Mouse (Mus musculus) thymus, adult 18-20 months (tissue): Measurements from ENCODE around the gene Fam234a.
A peak's percentile ranks its signal among the peaks of the same experiment; 100 is the strongest.
"Not testable (repeated sequence)": the region's sequence is repeated elsewhere in the genome, so short reads cannot be mapped to it uniquely, and the experiment has no call there.

Experiments used
- DNase-seq, 2 experiments: peaks; one replicate each; pipeline ENCODE4 v3.0.0; 2022; ENCODE audit warnings: mixed read lengths in 2 of 2

Fam234a gene

DNA sequence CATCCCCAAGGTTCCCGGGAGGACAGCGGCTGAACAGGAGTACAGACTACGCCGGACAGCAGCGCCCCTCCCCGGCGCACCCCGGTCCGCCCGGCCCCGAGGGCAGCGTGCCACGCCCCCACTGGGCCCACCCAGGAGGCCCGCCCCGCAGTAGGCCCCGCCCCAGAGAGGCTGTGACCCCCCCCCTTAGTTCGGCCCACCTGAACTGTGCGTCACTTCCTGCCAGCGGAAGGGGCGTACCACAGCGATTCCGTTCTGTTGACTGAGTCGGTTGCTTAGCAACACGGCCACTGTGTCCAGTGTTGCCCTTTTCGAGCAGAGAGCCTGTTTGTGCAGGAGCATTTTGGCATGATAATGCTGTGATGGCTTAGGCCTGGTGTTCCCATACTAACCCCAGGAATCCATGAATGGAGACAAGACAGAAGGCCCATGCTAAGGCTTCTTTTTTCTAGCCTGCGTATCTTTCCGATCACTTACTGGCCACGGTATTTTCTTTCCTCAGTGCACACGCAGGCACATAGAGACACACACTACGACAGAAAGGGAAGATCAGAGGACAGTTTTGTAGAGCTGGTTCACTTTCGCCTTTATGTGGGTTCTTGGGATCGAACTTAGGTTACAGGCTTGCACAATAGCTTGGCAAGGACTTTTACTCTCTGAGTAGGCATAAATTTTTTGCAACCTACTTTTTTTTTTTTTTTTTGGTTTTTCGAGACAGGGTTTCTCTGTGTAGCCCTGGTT, at the start of gene Fam234a:
TSS of gene Fam234a (minus strand) at position 142 of the 741 bp plus-strand sequence.
- peak; percentile 79 to 86 for DNase-seq

DNA sequence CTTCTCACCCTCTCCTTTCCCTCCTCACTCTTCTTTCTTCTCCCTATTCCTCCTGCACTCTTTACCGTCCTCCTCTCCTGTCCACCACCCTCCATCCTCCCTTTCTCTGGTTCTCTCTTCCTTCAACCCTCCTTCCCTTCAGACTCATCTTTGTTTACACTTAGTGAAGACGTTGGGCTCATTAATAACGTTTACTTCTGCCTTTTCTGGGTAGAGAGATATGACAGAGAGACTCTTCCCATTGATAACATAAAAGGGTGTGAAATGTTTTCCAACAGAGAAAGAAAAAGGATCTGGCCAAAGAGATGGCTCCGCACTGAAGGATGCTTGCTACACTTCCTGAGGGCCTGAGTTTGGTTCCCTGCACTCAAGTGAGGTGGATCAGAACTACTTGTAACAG, 45.4 kb upstream of the Fam234a start:
- no peak for DNase-seq

DNA sequence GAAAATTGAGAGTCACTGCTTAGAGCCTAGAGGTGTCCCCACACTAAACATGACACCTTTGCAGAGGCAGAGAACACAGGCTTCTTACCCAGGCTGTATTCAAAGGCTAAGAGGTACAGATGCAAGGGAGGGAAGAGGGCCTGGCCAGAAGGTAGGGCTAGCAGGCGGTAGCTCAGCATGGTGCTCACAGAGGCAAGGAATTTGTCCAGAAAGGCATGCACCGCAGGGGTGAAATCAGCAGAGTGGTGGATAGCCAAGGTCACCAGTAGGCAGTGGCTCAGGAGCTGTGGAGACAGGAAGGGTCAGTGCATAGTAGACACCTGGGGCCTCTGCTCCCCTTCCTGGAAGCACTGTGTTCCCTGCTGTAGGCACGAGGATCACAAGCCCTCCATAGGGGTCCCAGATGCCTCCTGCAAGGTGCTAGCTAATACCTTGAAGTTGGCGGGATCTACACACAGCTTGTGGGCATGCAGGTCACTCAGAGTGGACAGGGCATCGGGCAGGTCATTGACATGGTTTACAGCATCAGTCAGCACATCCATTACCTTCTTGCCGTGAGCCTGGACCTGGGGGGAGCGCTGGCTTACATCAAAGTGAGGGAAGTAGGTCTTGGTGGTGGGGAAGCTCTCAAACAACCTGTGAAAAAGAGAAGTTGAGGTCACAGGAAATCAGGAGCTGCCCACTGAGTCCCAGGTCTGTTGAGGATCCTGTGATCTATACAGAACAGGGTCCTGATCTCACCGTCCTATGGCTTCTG, 42.3 kb upstream of the Fam234a start:
- no peak for DNase-seq

DNA sequence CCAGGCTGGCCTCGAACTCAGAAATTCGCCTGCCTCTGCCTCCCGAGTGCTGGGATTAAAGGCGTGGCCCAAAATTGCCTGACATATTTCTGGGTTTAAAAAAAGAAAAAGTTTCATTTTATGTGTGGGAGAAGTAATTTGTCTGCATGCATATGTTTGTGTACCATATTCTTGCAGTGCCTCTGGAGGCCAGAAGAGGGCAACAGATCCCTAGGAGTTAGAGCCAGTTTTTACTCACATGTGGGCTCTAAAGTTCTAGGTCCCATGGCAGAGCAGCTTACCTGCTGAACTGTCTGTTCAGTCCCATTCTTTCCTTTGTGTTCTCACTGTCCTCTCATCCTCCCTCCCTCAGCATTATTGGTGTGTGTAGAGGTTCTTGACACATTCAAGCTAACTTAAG, 32.7 kb upstream of the Fam234a start:
- peak in 1 of 2 experiments; percentile 17 for DNase-seq

DNA sequence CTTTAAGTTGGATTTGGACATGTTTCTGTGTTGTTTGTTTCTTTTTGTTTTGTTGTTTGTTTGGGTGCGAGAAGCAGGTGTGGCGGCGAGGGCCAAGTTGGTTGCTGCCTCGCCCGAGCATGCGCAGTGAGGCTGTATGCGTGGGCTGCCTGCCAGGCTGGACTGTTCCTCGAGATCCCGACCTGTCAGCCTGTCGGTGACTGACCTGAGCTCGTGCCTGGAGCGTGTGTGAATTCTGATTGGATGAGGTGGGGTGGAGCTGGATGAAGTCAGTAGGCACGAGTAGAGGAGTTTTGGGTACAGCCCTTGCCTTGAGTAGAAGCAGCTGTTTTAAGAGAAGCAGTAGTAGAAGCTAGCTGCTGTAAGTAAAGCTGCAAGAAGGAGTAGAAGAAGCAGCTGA, 31.9 kb upstream of the Fam234a start:
- no peak for DNase-seq

DNA sequence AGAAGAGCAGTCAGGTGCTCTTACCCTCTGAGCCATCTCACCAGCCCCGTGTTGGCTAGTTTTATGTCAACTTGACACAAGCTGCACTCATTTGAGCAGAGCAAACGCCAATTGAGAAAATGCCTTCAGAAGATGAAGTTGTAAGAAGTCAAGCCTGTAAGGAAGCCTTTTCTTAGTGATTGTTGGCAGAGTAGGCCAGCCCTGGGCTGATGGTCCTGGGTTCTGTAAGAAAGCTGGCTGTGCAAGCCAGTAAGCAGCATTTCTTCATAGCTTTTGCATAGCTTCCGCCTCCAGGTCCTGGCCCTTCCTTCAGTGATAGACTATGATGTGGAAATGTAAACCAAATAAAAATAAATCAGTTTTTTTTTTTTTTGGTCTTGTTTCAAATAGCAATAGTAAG, 28.5 kb upstream of the Fam234a start:
- no peak for DNase-seq

DNA sequence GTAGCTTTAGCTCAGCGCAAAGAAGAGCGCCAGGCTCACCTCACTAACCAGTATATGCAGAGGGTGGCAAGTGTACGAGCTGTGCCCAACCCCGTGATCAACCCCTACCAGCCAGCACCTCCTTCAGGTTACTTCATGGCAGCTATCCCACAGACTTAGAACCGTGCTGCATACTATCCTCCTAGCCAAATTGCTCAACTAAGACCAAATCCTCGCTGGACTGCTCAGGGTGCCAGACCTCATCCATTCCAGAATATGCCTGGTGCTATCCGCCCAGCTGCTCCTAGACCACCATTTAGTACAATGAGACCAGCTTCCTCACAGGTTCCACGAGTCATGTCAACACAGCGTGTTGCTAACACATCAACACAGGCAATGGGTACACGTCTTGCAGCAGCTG, 25.5 kb upstream of the Fam234a start:
- DNase-seq, result not testable (repeated sequence)

DNA sequence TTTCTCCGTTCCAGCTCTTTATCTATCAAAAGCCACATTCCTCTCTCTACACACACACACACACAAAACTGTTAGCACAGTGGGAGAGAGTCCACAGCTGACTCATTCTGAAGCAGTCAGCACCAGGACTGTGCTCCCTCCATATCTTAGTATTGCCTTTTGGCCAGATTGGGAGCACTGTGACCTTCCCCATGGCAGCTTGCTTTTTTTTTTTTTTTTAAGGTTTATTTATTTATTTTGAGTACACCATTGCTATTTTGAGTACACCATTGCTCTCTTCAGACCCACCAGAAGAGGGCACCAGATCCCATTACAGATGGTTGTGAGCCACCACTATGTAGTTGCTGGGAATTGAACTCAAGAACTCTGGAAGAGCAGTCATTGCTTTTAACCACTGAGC, 24.8 kb upstream of the Fam234a start:
- no peak for DNase-seq

DNA sequence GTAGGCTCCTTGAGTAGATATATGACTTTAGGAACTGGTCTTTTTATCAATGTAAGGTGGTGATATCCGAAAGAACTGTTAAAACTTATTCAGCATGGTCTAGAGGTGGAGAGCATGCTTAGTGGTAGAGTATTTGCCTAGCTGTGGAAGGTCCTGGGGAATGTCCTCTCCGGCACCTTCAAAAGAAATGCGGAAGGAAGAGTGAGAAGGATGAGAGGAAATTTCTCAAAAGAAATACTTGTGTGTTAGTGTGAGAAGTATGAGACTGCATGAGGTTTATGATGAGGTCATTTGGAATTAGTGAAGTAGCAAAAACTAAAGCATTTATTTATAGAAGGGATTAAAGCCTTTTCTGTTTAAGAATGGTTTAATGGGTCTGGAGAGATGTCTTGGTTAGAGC, 18.3 kb upstream of the Fam234a start:
- DNase-seq, result no peak

DNA sequence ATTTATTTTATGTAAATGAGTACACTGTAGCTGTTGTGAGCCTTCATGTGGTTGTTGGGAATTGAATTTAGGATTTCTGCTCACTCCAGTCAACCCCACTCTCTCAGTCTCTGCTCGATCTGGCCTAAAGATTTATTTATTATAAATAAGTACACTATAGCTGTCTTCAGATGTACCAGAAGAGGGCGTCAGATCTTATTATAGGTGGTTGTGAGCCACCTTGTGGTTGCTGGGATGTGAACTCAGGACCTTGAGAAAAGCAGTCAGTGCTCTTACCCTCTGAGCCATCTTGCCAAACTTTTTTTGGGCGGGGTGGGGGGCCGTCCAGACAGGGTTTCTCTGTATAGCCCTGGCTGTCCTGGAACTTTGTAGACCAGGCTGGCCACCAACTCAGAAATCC, 17.8 kb upstream of the Fam234a start:
- no peak for DNase-seq

DNA sequence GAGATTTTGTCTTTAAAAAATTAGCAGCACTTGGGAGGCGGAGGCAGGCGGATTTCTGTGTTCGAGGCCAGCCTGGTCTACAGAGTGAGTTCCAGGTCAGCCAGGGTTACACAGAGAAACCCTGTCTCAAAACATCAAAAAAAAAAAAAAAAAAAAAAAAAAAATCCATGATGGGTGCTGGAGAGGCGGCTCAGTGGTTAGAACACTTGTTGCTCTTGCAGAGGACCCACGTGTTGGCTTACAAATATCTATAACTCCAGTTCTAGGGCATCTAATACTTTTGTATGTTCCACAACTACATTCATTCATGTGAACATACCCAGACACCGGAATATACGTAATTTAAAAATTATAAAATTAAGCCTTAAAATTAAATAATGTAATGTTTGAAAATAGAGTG, 11.3 kb upstream of the Fam234a start:
- DNase-seq, result no peak

DNA sequence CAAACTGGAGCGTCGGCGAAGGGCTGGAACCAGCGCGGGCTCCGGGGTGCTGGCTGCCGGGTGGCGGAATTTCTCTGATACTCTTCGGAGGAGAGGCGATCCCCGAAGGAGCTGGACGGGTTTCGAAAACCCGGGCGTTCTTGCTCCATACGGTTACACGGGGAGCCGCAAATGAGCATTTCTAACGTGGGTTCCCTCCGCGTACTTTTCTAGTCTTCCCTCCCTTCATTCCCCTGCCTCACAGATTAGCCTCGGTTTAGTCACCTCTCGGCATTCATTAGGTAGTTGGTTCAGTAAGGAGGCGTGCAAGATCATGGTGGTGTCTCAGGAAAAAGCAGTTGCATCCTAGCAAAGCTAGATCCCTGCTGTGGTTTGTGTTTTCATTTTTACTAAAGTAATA, 9.4 kb upstream of the Fam234a start:
- no peak for DNase-seq

DNA sequence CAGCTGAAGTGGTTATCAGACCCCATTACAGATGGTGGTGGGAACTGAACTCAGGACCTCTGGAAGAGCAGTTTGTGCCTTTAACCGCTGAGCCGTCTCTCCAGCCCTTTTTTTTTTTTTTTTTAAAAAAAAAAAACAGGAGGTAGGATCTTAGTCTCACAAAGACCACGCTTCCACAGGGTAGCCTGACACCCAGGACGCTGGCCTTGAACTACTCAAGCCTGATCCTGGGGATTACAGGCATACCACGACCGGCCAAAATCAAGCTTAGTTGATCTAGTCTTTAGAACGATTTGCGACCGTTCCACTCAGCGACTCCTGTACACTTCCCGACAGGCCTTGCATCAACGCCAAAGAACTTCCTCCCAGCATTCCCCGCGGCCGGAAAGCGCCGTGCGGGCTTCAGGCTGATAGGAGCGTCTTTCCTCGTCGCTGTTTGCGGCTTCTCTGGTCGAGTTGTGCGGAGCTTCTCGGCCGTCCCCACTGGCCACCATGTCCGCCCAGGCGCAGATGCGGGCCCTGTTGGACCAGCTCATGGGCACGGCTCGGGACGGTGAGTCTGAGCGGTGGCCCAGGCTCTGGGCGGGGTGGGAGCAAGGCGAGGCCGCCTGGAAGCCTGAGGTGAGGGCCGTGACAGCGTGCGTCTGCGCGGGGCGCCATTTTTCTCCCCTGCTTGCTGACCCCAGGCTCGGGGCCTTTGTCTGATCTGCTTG, 8.7 kb upstream of the Fam234a start, which contains the start of gene Luc7l:
TSS of gene Luc7l (plus strand) at position 358 of the 713 bp plus-strand sequence.
- peak; percentile 87 to 89 for DNase-seq

DNA sequence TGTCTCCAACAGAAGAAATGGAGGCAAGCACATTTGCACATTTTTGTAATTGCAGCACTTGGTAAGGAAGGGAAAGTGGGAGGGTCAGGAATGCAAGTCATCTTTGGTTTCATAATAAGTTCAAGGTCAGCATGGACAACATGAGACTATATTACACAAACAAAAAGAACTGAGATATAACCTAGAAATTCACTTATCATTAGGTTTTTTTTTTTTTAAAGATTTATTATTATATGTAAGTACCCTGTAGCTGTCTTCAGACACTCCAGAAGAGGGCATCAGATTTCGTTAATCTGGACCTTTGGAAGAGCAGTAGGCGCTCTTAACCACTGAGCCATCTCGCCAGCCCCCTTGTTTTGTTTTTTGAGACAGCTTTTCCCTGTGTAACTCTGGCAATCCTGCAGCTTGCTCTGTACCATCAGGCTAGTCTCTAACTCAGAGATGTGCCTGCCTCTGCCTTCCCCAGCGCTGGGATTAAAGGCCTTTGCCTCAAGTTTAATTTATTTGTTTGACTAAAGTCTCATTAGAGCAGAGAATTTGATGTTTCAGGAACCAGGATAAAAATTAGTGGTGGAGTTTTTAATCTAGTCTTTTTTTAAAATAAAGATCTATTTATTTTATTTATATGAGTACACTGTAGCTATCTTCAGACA, 8.0 kb upstream of the Fam234a start:
- no peak for DNase-seq

DNA sequence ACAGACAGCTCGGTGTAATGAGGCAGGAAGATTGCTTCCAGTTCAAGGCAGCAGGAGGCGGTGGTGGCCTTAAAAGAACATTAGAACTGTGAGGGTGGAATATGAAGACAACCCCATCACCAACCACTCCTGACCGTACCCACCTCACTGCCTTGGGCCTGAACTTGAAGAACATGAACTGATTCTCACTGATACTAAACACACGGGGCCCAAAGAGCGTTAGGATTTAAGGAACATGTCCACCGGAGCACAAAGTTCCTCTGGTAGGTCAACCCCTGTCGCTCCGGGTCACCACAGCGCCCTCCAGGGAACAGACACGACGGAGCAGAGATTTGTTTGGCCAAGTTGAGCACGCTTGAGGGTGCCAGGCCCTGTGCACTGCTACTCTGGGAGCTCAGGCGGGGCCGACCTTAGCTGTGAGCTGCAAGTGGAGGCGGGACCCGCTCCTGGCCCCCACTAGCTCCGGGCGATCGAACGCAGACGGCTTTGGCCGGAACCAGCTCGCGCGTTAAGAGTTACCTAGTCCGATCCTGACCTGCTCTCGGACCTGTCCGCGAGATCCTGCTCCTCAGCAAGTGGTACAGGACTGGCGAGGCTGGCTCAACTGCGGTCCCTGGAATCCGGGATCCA, 456 bp downstream of the Fam234a start:
- DNase-seq, result peak in 1 of 2 experiments; percentile 50

DNA sequence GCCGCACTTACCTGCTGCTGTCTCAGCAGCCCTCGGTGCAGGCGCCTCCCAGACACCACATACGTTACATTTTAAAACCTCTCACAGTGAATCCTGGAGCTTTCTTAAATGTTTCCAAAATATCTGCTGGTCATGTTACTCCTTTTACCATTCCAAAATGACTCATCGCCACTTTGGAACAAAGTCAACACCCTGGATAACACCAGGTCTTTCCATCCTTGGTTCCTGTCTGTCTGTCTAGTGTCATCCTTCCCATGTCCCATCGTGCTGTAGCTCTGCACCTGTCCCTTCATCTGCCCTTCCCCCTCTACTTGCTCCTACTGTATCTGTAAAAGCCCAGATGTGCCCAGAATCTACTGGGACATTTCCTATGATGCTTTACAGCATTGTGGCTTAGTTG, 3.1 kb downstream of the Fam234a start:
- DNase-seq, result no peak

DNA sequence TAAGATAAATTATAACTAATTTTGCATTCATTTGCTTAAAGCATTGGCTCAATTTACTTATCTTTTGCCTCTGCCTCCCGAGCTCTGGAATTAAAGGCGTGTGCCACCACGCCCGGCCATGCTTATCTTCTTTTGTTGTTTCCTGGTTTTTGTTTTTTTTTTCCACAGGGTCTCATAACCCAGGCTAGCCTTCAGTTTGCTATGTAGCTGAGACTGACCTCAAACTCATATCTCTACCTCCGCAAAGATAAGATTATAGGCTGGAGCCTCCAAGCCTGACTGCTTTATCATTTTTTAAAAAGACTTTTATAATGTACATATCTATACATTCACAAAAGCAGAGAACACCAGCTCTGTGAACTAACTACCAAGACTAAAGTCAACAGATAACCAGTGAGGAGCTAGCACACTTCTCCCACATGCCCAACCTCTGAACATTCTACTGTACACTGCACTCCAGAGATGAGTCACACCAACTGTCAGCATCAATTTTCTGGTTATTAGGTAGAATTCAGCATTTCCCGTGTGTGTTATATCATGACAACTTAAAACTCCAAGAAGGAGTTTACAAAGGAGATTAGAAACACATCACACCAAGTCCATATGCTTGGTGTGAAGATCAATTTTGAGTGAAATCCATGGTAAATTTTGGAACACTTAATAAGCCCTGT, 3.8 kb downstream of the Fam234a start:
- DNase-seq, result no peak

DNA sequence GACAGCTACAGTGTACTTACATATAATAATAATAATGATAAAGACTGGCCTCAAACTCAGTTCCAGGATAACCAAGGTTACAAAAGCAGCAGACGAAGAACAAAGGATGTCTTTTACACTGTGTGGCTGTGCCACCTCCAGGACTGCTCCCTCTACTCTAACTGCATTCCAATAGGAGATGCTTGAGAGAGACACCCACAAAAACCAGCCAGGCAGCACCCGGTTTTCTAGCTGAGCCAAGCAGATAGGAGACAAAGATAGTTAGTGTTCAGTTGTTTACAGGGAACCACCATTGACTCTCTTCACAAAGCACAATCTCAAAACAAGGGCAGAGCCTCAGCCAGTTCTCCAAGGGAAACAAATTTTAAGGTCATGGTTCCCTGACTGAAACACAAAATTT, 4.5 kb downstream of the Fam234a start:
- no peak for DNase-seq

DNA sequence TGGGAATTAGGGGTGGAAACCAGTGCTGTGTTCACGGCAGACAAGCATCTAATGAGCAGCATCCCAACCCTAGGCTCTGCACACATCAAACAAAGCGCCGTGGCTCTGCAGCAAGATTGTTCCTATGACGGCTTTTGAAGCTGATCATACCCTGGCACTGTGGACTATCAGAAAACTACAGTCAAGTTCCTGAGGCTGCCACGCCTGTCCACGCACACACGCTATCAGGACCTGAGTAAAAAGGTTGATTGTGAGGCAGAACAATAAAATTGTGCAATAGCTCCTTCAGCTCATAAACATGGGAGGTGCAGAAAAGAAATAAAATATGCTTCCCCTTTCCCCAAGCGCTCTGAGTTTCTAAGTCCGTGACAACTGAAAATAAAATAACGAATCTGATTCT, 6.4 kb downstream of the Fam234a start:
- no peak for DNase-seq

DNA sequence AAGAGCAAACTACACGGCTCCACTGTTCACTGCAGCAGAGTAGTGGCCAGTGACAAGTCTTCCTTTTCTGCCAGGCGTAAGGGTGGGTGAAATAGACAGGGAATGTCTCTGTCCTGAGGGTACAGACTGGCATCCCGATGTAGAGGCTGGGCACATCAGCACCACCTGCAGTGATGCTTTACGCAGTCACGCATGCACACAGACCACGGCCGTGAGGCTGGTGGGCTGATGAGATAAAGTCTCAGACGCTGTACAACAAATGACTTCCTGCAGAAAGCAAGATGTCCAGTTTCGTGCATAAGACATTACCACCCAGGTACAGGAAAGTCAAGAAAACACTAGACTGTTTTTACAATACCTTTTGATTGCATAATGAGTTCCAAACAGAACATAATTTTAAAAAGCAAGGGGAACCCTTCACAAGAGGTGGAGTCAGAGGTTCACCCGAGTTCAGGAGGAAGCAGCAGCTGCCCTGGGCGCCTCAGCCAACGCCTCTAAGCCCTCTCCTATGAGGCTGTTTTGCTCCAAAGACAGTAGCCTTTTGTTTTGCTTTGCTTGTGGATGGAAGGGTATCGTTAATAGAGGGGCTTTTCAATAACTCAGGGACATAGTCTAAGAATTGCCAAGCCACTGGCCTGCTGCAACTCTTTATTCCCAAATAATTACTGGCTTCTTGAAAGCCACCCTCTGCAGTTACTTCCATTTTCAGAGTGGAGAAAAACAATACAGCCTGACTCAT, 8.8 kb downstream of the Fam234a start:
- DNase-seq, result no peak

DNA sequence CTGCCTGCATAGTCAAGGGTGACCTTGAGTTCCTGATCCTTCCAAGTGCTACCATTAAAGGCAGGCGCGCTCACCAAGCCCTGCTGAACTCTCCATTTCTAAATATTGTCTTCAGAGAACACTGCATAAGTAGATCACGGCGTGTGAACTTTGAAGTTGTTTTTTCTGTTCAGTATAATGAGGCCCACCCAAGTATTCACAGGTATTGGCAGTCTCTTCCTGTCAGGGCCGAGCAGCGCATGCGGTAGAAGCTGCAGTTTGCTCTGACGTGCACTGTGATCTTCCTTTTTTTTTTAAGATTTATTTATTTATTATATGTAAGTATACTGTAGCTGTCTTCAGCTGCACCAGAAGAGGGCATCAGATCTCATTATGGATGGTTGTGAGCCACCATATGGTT, 9.7 kb downstream of the Fam234a start:
- no peak for DNase-seq
